Mouse (Mus musculus): ENCODE measurements at regions not wholly inside any gene's neighbourhood (a gene's known extent, or its start where the extent isn't known, plus 50 kb on each side); places are given as distances from the start of the nearest gene placed in this dataset.

DNA sequence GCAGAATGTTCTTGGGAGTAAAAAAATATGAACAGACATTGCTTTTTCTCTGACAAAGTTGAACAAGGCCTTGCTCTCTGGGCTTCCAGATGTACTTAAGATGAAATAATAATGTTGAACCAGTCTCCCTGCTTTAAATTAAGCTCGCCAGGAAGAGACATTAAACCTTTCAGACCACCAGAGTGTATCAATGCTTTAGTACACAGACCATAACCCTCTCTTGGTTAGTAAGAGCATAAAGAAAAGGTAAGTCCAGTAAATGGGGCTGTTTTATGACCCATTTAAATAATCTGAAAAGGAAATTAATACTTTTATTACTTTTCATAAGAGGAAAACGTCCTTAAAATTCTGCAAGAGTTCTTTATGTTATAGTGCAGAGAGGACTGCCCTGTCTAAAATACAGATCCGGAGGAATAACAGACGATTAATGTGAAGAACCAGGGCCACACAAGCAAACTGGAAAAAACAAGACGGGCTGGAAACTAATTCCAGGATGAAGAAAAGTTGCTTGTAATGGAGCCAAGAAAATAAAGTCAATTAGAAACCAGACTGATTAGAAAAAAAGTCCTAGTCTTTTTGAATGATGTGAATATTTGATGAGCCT lies 74.4 kb downstream of the Mettl11b start:
- H3K4me3 ChIP-seq (ENCODE audit: low read depth, low read length), result no peak overlapping the region
- no peak overlapping the region for H3K4me2 ChIP-seq (ENCODE audit: low read depth)
- WGBS, result 78% methylated on average over 5 of the region's 5 CpGs
- H3K9me3 ChIP-seq (ENCODE audit: low read length), result no peaks in the 10 kb centered on the region
- H3K27me3 ChIP-seq (ENCODE audit: insufficient read depth, low read length), result no peaks in the 10 kb centered on the region
- no peak for TF ChIP-seq CTCF (IDR thresholded peaks at IDR 0.05; ENCODE audit: low read depth)
- H3K9ac ChIP-seq, result no peak overlapping the region
- DNase-seq (no peak), ATAC-seq (no peak)
- H3K36me3 ChIP-seq (ENCODE audit: insufficient read depth), result no peaks in the 10 kb centered on the region
- no peaks in the 10 kb centered on the region for H3K4me1 ChIP-seq (ENCODE audit: insufficient read depth)
- H3K27ac ChIP-seq (ENCODE audit: low read depth, low read length), result no peak overlapping the region

DNA sequence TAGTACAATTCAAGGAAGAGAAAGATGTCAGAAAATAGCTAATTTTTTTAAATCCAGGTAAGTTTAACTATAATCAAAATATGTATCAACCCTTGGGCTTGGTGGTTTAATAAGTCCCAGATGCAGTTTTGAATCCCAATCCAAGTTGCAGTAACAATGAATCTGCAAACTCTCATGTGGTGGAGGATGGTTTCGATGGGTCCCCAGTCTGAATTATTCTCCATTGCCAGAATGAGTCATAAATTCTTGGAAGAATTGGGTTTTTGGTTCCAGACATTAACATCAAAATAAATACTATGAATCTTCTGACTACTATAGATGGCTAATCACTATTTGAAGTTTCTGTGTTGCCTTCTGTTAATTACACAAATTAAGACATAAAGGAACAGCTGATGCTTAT lies 82.9 kb downstream of the Mettl11b start:
- H3K27ac ChIP-seq (ENCODE audit: low read depth, low read length), result no peak overlapping the region
- ATAC-seq (no peak), DNase-seq (no peak)
- no peak for TF ChIP-seq CTCF (IDR thresholded peaks at IDR 0.05; ENCODE audit: low read depth)
- 93% methylated on average over 1 of the region's 1 CpGs for WGBS
- H3K36me3 ChIP-seq (ENCODE audit: insufficient read depth), result no peaks in the 10 kb centered on the region
- H3K4me3 ChIP-seq (ENCODE audit: low read depth, low read length), result no peak overlapping the region
- H3K4me1 ChIP-seq (ENCODE audit: insufficient read depth), result no peaks in the 10 kb centered on the region
- H3K9ac ChIP-seq, result no peak overlapping the region
- H3K27me3 ChIP-seq (ENCODE audit: insufficient read depth, low read length), result no peaks in the 10 kb centered on the region
- H3K4me2 ChIP-seq (ENCODE audit: low read depth), result no peak overlapping the region
- no peaks in the 10 kb centered on the region for H3K9me3 ChIP-seq (ENCODE audit: low read length)

DNA sequence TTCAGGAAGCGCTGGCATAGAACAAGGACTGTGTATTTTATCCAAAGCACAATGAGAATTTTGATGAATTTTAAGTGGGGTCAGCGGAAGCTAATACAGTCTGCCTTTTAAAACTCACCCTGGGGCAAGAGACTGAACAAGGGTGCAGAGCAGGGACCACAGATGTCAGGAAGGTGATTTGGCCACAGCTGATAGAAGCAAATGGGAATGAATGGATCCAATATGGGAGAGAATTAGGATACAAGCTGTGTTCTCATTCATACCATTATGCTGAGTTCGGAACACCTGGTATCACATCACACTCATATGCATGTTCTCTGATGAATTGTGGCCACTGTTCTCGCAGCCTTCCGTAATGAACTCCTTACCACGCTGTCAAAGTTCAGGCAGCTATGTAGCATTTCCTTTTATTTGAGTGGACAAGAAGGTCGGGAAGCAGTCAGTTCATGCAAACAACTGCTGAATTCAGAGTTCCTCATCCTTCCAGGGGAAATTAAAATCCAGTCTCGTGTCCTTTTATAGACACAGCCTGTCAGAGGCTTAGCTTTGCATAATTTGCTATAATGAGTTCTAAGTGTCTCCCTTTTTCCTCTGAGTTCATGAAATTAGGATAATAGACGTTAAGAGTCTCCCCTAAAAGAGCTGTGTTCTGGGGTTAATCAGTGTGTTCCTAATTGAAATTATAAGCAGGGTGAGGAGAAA lies 84.4 kb downstream of the Mettl11b start:
- peak; percentile 72 for ATAC-seq
- no peaks in the 10 kb centered on the region for H3K36me3 ChIP-seq (ENCODE audit: insufficient read depth)
- DNase-seq, result no peak

DNA sequence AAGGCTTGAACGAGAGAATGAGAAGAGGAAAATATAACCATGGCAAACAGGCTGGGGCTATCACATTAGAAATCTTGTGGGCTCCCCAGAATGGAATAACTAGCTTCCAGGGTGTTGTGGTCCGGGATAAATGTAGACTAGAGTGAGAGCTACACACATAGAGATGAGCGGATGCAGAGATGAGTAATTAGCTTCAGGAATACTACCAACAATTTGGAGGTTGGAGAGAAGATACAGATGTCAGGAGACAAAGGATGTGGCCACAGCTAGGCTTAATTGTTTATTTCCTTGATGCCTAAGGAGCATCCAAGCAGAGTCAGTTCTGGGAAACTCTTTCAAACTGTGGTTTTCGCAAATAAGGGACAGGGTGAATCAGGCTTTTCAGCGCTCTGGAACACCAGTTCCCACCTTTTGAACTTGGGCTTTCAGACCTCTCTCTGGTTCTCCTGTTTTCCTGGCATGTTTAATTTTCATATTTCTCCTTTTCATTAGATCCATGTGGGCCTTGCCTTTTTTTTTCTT lies 94.7 kb downstream of the Mettl11b start:
- no peaks in the 10 kb centered on the region for H3K27me3 ChIP-seq (ENCODE audit: insufficient read depth, low read length)
- no peak overlapping the region for H3K9ac ChIP-seq
- 85% methylated on average over 5 of the region's 5 CpGs for WGBS
- no peaks in the 10 kb centered on the region for H3K36me3 ChIP-seq (ENCODE audit: insufficient read depth)
- no peak overlapping the region for H3K4me3 ChIP-seq (ENCODE audit: low read depth, low read length)
- no peaks in the 10 kb centered on the region for H3K4me1 ChIP-seq (ENCODE audit: insufficient read depth)
- no peak for ATAC-seq
- TF ChIP-seq CTCF (IDR thresholded peaks at IDR 0.05; ENCODE audit: low read depth), result no peak
- no peaks in the 10 kb centered on the region for H3K9me3 ChIP-seq (ENCODE audit: low read length)
- no peak overlapping the region for H3K4me2 ChIP-seq (ENCODE audit: low read depth)
- no peak for DNase-seq
- H3K27ac ChIP-seq (ENCODE audit: low read depth, low read length), result no peak overlapping the region

More for the DNA sequence above, 84.4 kb downstream of the Mettl11b start:
- no peaks in the 10 kb centered on the region for H3K4me1 ChIP-seq (ENCODE audit: insufficient read depth)
- no peaks in the 10 kb centered on the region for H3K27me3 ChIP-seq (ENCODE audit: insufficient read depth, low read length)
- H3K9me3 ChIP-seq (ENCODE audit: low read length), result no peaks in the 10 kb centered on the region
- H3K4me3 ChIP-seq (ENCODE audit: low read depth, low read length), result no peak overlapping the region
- WGBS, result 29% methylated on average over 9 of the region's 9 CpGs
- H3K27ac ChIP-seq (ENCODE audit: low read depth, low read length), result no peak overlapping the region
- H3K9ac ChIP-seq, result no peak overlapping the region
- no peak overlapping the region for H3K4me2 ChIP-seq (ENCODE audit: low read depth)
- no peak for TF ChIP-seq CTCF (IDR thresholded peaks at IDR 0.05; ENCODE audit: low read depth)

- H3K4me3 ChIP-seq (ENCODE audit: low read depth, low read length), result no peak overlapping the region
- H3K27me3 ChIP-seq (ENCODE audit: insufficient read depth, low read length), result no peaks in the 10 kb centered on the region
- no peaks in the 10 kb centered on the region for H3K36me3 ChIP-seq (ENCODE audit: insufficient read depth)
- no peak overlapping the region for H3K4me2 ChIP-seq (ENCODE audit: low read depth)
- no peak for ATAC-seq
- 95% methylated on average over 4 of the region's 4 CpGs for WGBS
- no peaks in the 10 kb centered on the region for H3K4me1 ChIP-seq (ENCODE audit: insufficient read depth)
- TF ChIP-seq CTCF (IDR thresholded peaks at IDR 0.05; ENCODE audit: low read depth), result no peak
- no peak overlapping the region for H3K27ac ChIP-seq (ENCODE audit: low read depth, low read length)
- no peaks in the 10 kb centered on the region for H3K9me3 ChIP-seq (ENCODE audit: low read length)
- H3K9ac ChIP-seq, result no peak overlapping the region
- DNase-seq, result no peak
Observed at GRCm38 (mm10) chr1:163624887-163625286, 100.1 kb downstream of the Mettl11b start.

- 91% methylated on average over 3 of the region's 3 CpGs for WGBS
- ATAC-seq (no peak), DNase-seq (no peak)
- Histone ChIP-seq H3K4me3 (ENCODE audit: low read depth, low read length) (no peak overlapping the region), H3K36me3 (ENCODE audit: insufficient read depth) (no peaks in the 10 kb centered on the region), H3K27ac (ENCODE audit: low read depth, low read length) (no peak overlapping the region), H3K9ac (no peak overlapping the region), H3K27me3 (ENCODE audit: insufficient read depth, low read length) (no peaks in the 10 kb centered on the region), H3K4me1 (ENCODE audit: insufficient read depth) (no peaks in the 10 kb centered on the region), H3K9me3 (ENCODE audit: low read length) (no peaks in the 10 kb centered on the region), H3K4me2 (ENCODE audit: low read depth) (no peak overlapping the region)
- no peak for TF ChIP-seq CTCF (IDR thresholded peaks at IDR 0.05; ENCODE audit: low read depth)
Observed at GRCm38 (mm10) chr1:163621293-163621692, 103.7 kb downstream of the Mettl11b start.

GRCm38 (mm10) chr1:163619831-163620230 lies 105.2 kb downstream of the Mettl11b start:
- no peak for DNase-seq
- WGBS, result 79% methylated on average over 7 of the region's 7 CpGs

More at GRCm38 (mm10) chr1:163619831-163620230, 105.2 kb downstream of the Mettl11b start:
- H3K9me3 ChIP-seq (ENCODE audit: low read length), result no peaks in the 10 kb centered on the region
- no peak overlapping the region for H3K4me3 ChIP-seq (ENCODE audit: low read depth, low read length)
- H3K27me3 ChIP-seq (ENCODE audit: insufficient read depth, low read length), result no peaks in the 10 kb centered on the region
- no peaks in the 10 kb centered on the region for H3K4me1 ChIP-seq (ENCODE audit: insufficient read depth)
- no peak overlapping the region for H3K9ac ChIP-seq
- no peak for ATAC-seq
- no peak overlapping the region for H3K27ac ChIP-seq (ENCODE audit: low read depth, low read length)
- H3K4me2 ChIP-seq (ENCODE audit: low read depth), result no peak overlapping the region
- no peaks in the 10 kb centered on the region for H3K36me3 ChIP-seq (ENCODE audit: insufficient read depth)
- no peak for TF ChIP-seq CTCF (IDR thresholded peaks at IDR 0.05; ENCODE audit: low read depth)
